Mouse (Mus musculus) bone marrow, adult 2 months (tissue): ENCODE results near the gene Tmem108. TPM values are rescaled to one million over a fixed set of nuclear protein-coding genes. Genes with fewer than 3 reads are reported as not detected.
"Not testable (repeated sequence)": the region's sequence is repeated elsewhere in the genome, so short reads cannot be mapped to it uniquely, and the experiment has no call there.

Experiments
- H3K27ac ChIP-seq: fragments of 200-500 bp; 2 replicates; pipeline ENCODE4 v1.5.1; 2012; ENCODE audit warnings: low read depth, mild to moderate bottlenecking, control low read depth, inconsistent platforms, low read length; ENCODE audit not compliant: control insufficient read depth, poor library complexity, insufficient read depth
- H3K4me1 ChIP-seq: fragments of 200-500 bp; 2 replicates; pipeline ENCODE4 v1.6.1; 2011; ENCODE audit warnings: low read length; ENCODE audit not compliant: control insufficient read depth, insufficient read depth
- H3K4me3 ChIP-seq: fragments of 200-500 bp; replicated peaks from 2 replicates; pipeline ENCODE3; 2011; ENCODE audit warnings: mild to moderate bottlenecking, low read depth, low read length, control low read depth; ENCODE audit not compliant: control insufficient read depth
- CTCF ChIP-seq: fragments of 200-500 bp; IDR thresholded peaks from 2 replicates; pipeline ENCODE4 v1.5.1; 2011; ENCODE audit warnings: low read length, control low read depth; ENCODE audit not compliant: control insufficient read depth, insufficient read depth
- POLR2A ChIP-seq: fragments of 200-500 bp; IDR thresholded peaks from 2 replicates; pipeline ENCODE4 v1.6.1; 2011; ENCODE audit warnings: low read depth, mild to moderate bottlenecking, control low read depth, low read length, borderline replicate concordance; ENCODE audit not compliant: control insufficient read depth
- WGBS: fragments of 180-500 bp; shearing (Covaris S2); methylation state at CpG from one replicate; pipeline ENCODE4 v1.1.7; 2018; 5-methylcytosine and 5-hydroxymethylcytosine counted together
- polyA plus RNA-seq: library from polyadenylated mRNA; stranded (reverse); fragments of >200 nt; gene quantifications from 2 replicates; pipeline ENCODE4 v1.2.4, GENCODE M21; 2011; ENCODE audit warnings: low replicate concordance; ENCODE audit not compliant: missing spikeins, insufficient read depth, insufficient read length

The Tmem108 gene
- polyA plus RNA-seq, 1 experiment, result 3.3 TPM

DNA sequence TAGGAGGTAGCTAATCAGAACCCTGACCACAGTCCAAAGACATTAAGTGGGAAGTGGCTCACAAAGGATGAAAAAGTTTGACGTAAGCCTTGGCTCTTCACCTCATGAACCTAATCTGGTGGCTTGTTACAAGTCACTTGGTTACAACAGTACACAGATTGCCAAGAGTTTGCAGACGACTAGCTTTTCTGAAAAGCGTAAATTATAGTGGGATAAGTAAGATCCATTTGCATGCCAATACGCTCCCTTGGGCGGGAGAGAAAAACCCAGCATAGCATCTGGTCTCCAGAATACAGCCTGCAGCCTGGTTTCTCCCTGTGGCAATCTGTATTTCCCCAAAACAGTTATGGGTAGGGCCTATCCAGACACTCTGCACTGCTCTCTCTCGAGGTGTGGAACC, 74.5 kb downstream of the Tmem108 start:
- WGBS, result 75% methylated on average over 6 of the region's 6 CpGs
- H3K27ac ChIP-seq, result no peak overlapping the region
- H3K4me1 ChIP-seq, result no peaks in the 10 kb centered on the region
- H3K4me3 ChIP-seq, result no peak overlapping the region
- TF ChIP-seq POLR2A, result no peak
- TF ChIP-seq CTCF, result no peak

DNA sequence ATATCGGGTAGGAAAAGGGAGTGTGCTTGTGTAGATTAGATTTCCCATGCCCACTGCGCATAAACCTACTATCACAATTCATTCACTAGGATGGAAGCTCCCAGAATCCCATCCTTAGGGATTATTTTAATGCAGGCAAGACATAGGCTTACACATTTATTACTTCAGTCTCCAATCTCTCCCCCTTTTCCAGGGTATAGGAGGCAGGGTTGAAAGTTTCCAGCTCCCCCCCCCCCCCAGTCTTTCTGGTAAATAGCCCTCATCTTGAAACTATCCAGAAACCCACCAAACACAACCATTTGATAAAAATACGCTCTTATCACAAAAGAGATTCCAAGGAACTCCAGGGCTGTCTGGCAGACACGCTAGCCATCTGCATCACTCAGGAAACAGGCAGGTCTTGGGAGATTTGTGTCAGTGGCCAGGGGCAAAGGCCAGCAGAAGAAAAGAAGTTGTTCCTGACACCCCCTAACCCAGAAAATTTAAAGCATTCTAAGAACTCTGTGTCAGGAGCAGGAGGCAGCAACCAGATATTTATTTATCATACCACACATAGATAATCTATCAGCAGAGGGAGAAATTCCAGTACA, 79.8 kb downstream of the Tmem108 start:
- Histone ChIP-seq H3K4me1 (no peaks in the 10 kb centered on the region; the same call in none of the 2 replicates), H3K4me3 (no peak overlapping the region), H3K27ac (no peak overlapping the region)
- WGBS, result 80% methylated on average over 4 of the region's 4 CpGs
- TF ChIP-seq POLR2A (no peak), CTCF (no peak)

DNA sequence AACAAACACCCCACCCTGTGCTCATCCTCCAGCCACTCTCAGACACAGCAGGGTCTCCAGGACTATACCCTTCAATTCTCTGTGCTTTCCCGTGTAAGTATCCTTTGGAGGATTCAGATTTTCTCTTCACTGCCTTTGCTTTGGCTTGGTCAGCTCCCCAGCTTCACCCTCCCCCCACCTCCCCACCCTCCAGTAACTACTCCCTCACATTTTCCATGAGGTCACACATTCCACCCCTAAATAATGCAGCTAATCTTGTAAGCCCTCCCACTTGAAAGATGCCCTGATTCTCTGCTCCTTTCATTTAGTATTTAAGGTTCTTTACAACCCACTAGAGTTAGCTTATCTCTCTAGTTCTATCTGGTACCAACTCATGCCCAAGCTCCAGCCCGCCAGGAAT, 82.4 kb downstream of the Tmem108 start:
- Histone ChIP-seq H3K4me3 (no peak overlapping the region), H3K4me1 (no peaks in the 10 kb centered on the region; the same call in none of the 2 replicates), H3K27ac (no peak overlapping the region)
- WGBS, result 52% methylated on average over 2 of the region's 2 CpGs
- TF ChIP-seq POLR2A, result no peak
- TF ChIP-seq CTCF, result no peak

DNA sequence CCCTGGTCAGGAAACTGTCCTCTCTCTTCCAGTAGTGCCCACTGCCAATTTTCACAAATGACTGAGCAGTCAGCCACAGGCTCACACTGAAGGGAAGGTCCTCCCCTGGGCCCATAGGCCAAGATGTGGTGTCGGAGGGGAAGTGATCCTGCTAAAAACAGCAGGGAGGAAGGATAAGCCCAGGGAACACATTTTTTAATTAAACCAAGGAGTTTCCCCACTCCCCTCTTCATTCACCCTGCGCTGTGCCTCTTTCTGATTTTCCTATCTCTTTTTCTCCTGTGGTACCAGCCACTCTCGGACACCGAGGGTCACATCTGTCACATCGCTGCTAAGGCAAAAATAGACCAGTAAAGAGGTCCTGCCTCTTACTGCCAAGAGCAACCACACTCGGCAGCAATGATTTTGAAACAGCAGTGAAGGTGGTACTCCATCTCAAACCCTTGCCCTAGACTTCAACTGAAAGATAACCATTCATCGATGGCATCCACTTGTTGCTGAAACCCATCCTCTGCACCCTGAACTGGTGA, 83.0 kb downstream of the Tmem108 start:
- Histone ChIP-seq H3K4me1 (no peaks in the 10 kb centered on the region; the same call in none of the 2 replicates), H3K27ac (no peak overlapping the region), H3K4me3 (no peak overlapping the region)
- 70% methylated on average over 7 of the region's 7 CpGs for WGBS
- no peak for TF ChIP-seq POLR2A
- TF ChIP-seq CTCF, result no peak

DNA sequence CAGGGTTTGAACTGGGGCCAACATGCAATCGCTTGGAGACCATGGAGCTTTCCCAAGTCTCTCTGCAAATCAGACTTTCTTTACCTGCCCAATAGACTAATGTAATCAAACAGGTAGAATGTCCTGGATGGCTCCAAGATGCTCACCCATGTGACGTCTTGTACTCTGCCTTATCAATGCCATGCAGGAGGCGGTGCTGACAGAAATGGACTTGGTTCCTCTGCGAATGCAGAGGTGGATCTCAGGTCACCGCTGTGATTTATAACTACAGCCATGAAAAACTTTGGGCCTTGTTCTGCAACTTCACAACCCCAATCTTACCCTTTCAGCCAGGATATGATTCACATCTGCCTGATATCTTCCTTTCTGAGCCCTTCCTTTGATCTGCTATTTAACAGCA, 83.8 kb downstream of the Tmem108 start:
- H3K4me1 ChIP-seq, result no peaks in the 10 kb centered on the region; the same call in none of the 2 replicates
- 76% methylated on average over 5 of the region's 5 CpGs for WGBS
- TF ChIP-seq POLR2A, result no peak
- no peak for TF ChIP-seq CTCF
- H3K27ac ChIP-seq, result no peak overlapping the region
- no peak overlapping the region for H3K4me3 ChIP-seq

DNA sequence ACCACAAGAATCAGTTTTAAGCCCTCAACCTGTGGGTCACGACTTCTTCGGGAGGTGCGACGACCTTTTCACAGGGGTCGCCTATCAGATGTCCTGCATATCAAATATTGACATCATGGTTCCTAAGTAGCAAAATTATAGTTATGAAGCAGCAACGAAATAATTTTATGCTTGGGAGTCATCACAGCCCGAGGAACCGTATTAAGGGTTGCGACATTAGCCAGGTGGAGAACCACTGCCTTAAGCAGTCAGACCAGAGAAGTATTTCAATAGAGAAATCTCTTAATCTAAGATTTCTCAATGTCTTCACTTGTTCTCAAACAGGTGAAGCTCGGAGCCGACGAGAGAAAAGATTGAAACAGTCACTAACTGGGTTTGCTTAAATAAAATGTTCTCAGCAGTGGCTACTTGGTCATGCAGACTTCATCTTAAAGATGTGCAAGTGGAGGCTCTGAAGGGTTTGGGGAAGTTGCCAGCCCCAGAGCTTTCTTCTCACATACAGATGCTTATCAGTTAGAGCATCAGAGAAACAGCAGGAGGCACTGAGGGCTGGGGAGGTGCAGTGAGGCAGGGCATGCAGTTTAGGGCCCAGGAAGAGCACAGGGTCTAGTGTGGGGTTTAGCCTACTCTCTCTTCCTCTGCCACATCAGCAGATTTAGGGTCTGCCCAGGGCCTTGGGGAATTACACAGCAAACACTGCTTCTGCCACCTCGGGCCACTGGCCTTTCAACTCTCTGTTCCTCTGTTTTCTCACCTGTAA, 85.7 kb downstream of the Tmem108 start:
- no peaks in the 10 kb centered on the region; the same call in none of the 2 replicates for H3K4me1 ChIP-seq
- 71% methylated on average over 13 of the region's 13 CpGs for WGBS
- TF ChIP-seq POLR2A (no peak), CTCF (no peak)

GRCm38 (mm10) chr9:103672881-103673280, 88.8 kb downstream of the Tmem108 start:
- Histone ChIP-seq H3K27ac (no peak overlapping the region), H3K4me1 (no peaks in the 10 kb centered on the region; the same call in 1 of the 2 replicates), H3K4me3 (no peak overlapping the region)
- 83% methylated on average over 4 of the region's 4 CpGs for WGBS
- TF ChIP-seq POLR2A (no peak), CTCF (no peak)

More for the DNA sequence above, 85.7 kb downstream of the Tmem108 start:
- H3K4me3 ChIP-seq, result no peak overlapping the region
- H3K27ac ChIP-seq, result no peak overlapping the region

DNA sequence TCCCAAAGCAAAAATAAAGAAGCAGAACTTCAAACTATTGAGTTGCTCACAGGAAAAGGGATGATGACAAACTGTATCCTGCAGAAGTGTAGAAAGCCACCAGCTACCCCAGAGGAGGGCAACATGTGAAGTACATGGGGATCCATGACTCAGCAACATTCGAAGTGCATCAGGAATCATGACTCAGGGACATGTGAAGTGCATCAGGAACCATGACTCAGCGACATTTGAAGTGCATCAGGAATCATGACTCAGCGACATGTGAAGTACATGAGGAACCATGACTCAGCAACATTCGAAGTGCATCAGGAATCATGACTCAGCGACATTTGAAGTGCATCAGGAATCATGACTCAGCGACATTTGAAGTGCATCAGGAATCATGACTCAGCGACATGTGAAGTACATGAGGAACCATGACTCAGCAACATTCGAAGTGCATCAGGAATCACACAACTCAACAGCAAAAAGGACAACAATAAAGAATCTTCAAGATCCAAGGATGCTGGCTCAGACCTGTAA, 91.0 kb downstream of the Tmem108 start:
- H3K27ac ChIP-seq, H3K4me3 ChIP-seq: not testable (repeated sequence)

More for the DNA sequence above, 91.0 kb downstream of the Tmem108 start:
- 83% methylated on average over 8 of the region's 8 CpGs for WGBS
- not testable (repeated sequence) for H3K4me1 ChIP-seq
